Mouse (Mus musculus) ES-Bruce4 (cell line): ENCODE measurements around the gene Unc93b1.

Experiments used
- EP300 ChIP-seq: IDR thresholded peaks from 2 replicates; pipeline ENCODE4 v1.6.1; 2011; ENCODE audit warnings: low read depth, low read length; ENCODE audit not compliant: insufficient read depth
- POLR2A ChIP-seq: IDR thresholded peaks from one replicate; pipeline ENCODE4 v1.8.1; 2011; ENCODE audit warnings: low read length; ENCODE audit not compliant: insufficient read depth

- TF ChIP-seq POLR2A (no peak), EP300 (no peak)
These were observed 4.5 kb upstream of the Unc93b1 start for GRCm38 (mm10) chr19:3930262-3931057.
